Mouse (Mus musculus) embryonic fibroblast, embryonic 13.5 days (primary cell): ENCODE measurements at regions not wholly inside any gene's neighbourhood (a gene's known extent, or its start where the extent isn't known, plus 50 kb on each side); places are given as distances from the start of the nearest gene placed in this dataset.

ENCODE experiments used
- H3K27ac ChIP-seq: 2 replicates; pipeline ENCODE4 v1.5.1; 2012; ENCODE audit warnings: low read length, control low read depth, inconsistent platforms; ENCODE audit not compliant: insufficient read depth
- H3K4me1 ChIP-seq: 2 replicates; pipeline ENCODE4 v1.6.1; 2011; ENCODE audit warnings: low read length; ENCODE audit not compliant: control insufficient read depth, insufficient read depth
- H3K4me3 ChIP-seq: 2 replicates; pipeline ENCODE4 v1.5.1; 2011; ENCODE audit warnings: mild to moderate bottlenecking, control low read depth, low read length; ENCODE audit not compliant: insufficient read depth
- CTCF ChIP-seq: IDR thresholded peaks from 2 replicates; pipeline ENCODE4 v1.5.1; 2011; ENCODE audit warnings: mild to moderate bottlenecking, control low read depth, low read length, moderate library complexity, borderline replicate concordance; ENCODE audit not compliant: insufficient read depth
- POLR2A ChIP-seq: IDR thresholded peaks from 2 replicates; pipeline ENCODE4 v1.6.1; 2011; ENCODE audit warnings: low read depth, mild to moderate bottlenecking, control low read depth, low read length, moderate library complexity

- no peak overlapping the region for H3K4me3 ChIP-seq
- no peak for TF ChIP-seq CTCF
- TF ChIP-seq POLR2A = no peak
- H3K4me1 ChIP-seq = no peaks in the 10 kb centered on the region
- H3K27ac ChIP-seq = no peak overlapping the region
Measured at GRCm38 (mm10) chr5:119188476-119188875, 482.0 kb upstream of the Tbx3 start.

- Histone ChIP-seq H3K4me3 (no peak overlapping the region), H3K4me1 (no peaks in the 10 kb centered on the region), H3K27ac (no peak overlapping the region)
- TF ChIP-seq CTCF (no peak), POLR2A (no peak)
Measured at GRCm38 (mm10) chr5:119193699-119194681, 476.5 kb upstream of the Tbx3 start.

GRCm38 (mm10) chr5:119199906-119200305, 470.6 kb upstream of the Tbx3 start:
- no peaks in the 10 kb centered on the region for H3K4me1 ChIP-seq
- no peak overlapping the region for H3K4me3 ChIP-seq
- no peak for TF ChIP-seq POLR2A
- no peak for TF ChIP-seq CTCF
- no peak overlapping the region for H3K27ac ChIP-seq

GRCm38 (mm10) chr5:119201251-119201650, 469.2 kb upstream of the Tbx3 start:
- Histone ChIP-seq H3K4me3 (no peak overlapping the region), H3K4me1 (no peaks in the 10 kb centered on the region), H3K27ac (no peak overlapping the region)
- no peak for TF ChIP-seq POLR2A
- no peak for TF ChIP-seq CTCF

GRCm38 (mm10) chr5:119204736-119205135, 465.7 kb upstream of the Tbx3 start:
- Histone ChIP-seq H3K4me1 (no peaks in the 10 kb centered on the region), H3K4me3 (no peak overlapping the region), H3K27ac (no peak overlapping the region)
- TF ChIP-seq POLR2A (no peak), CTCF (no peak)

- TF ChIP-seq CTCF = no peak
- no peak for TF ChIP-seq POLR2A
- no peaks in the 10 kb centered on the region for H3K4me1 ChIP-seq
- no peak overlapping the region for H3K4me3 ChIP-seq
- H3K27ac ChIP-seq = peak overlapping the region; percentile 28
Measured at GRCm38 (mm10) chr5:119208077-119208476, 462.4 kb upstream of the Tbx3 start.

GRCm38 (mm10) chr5:119213196-119213595, 457.3 kb upstream of the Tbx3 start:
- TF ChIP-seq CTCF (no peak), POLR2A (no peak)

GRCm38 (mm10) chr5:119213692-119214357, 456.6 kb upstream of the Tbx3 start:
- no peak overlapping the region for H3K4me3 ChIP-seq
- TF ChIP-seq CTCF = no peak
- no peak for TF ChIP-seq POLR2A

More at GRCm38 (mm10) chr5:119213196-119213595, 457.3 kb upstream of the Tbx3 start:
- no peak overlapping the region for H3K4me3 ChIP-seq
- H3K4me1 ChIP-seq = 0 out of 2 replicates have a peak, but pooled peaks cover 2% of the 10 kb centered on the region
- H3K27ac ChIP-seq = no peak overlapping the region

GRCm38 (mm10) chr5:119214937-119215336, 455.5 kb upstream of the Tbx3 start:
- TF ChIP-seq CTCF (peak; percentile 59; the same call in 1 of the 2 replicates), POLR2A (no peak)
- Histone ChIP-seq H3K27ac (no peak overlapping the region), H3K4me1 (0 out of 2 replicates have a peak, but pooled peaks cover 2% of the 10 kb centered on the region), H3K4me3 (no peak overlapping the region)

More at GRCm38 (mm10) chr5:119213692-119214357, 456.6 kb upstream of the Tbx3 start:
- no peak overlapping the region for H3K27ac ChIP-seq
- 0 out of 2 replicates have a peak, but pooled peaks cover 2% of the 10 kb centered on the region for H3K4me1 ChIP-seq
